Mouse (Mus musculus): ENCODE data around the gene Olfr1425. TPM values are rescaled to one million over a fixed set of nuclear protein-coding genes. Genes with fewer than 3 reads are reported as not detected.

Gene Olfr1425
- polyA plus RNA-seq (2015; fragmentation: Nextera tagmentation; extraction: Ambion mirVana), result not detected in 2 replicates

DNA sequence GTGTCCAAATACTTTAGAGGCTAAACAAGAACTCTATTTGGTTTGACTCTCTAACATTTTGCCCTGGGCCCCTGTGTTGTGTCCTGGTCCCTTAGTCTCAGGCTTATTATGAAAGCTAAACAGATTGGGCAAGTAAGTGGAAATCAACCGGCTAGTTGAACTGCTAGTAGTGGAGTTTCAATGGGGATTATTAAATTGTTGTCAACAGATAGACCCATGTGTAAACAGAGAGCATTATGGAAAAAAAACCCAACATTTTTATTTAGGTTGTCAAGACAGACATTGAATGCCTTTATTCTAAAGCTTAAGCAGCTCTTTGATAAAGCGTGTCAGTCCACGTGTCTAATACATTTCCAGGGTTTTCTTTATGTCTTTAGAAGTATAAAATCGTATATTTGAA is at the start of gene Olfr1425:
Gene Olfr1425 (minus strand): TSS at position 101 of the 400 bp plus-strand sequence.

DNA sequence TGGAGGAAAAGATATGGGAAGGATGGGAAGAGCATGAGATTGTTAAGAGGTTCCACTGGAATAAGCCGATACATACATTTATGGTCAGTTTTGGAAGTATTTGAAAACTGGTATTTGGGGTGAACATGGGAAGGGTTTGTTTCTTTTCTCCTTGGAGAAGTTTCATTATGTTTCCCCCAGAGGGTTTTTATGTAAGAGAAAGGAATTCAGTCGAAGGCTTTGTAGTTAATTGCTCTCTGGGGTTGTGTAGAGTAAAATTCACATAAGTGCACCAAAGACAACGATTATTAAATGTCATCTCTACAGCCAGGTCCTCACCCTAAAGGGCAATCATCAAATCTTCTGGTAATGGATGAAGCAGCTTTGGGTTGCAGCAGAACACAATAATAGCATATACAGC is 45.6 kb upstream of the Olfr1425 start, which contains the start of gene Olfr76:
Gene Olfr76 (minus strand): TSS at position 101 of the 400 bp plus-strand sequence.

GRCm38 (mm10) chr19:12115797-12116196 is 38.3 kb upstream of the Olfr1425 start, which contains the start of gene Olfr1428:
Gene Olfr1428, minus strand, starts transcription at chr19:12115897.

DNA sequence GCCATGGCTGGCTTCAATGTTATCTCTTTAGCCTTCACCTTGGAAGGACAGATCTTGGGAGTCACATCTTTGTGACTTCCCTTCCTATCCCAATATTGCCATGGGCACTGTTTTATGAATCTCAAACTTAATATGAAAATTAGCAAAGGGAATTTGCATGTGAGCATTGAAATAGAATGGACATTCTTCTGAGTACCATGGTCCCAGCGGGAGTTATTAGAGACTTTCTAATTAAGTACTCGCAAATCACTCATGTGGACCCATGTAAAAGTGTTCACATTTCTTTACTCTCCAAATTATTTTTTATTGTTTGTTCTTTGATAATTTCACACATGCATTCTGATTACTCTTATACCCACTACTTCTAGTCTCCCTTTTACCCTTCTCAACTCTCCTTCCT is 25.7 kb upstream of the Olfr1425 start, which contains the start of gene Olfr1427:
Gene Olfr1427 (minus strand): TSS at position 101 of the 400 bp plus-strand sequence.

DNA sequence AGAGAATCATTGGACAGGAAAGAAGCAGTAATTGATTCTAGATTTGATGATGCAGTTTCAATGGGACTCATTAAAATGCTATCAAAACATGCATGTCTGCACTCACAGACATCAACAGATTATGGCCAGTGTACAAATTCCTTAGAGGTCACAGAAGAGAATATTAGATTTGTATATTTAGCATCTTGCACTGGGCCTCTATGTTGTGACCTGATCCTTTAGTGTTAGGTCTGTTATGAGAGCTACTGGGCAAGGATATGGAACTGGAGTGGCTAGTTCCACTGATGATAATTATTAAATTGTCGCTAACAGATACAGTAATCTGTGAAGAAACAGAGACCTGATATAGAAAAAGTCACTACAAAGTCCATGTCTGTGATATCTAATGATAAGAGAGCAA is 14.4 kb upstream of the Olfr1425 start, which contains the start of gene Olfr1426:
Gene Olfr1426 (minus strand): TSS at position 101 of the 400 bp plus-strand sequence.

GRCm38 (mm10) chr19:12062582-12062981 is 14.9 kb downstream of the Olfr1425 start, which contains the start of gene Olfr1424:
Gene Olfr1424, minus strand, starts transcription at chr19:12062682.

GRCm38 (mm10) chr19:12041217-12041616 is 36.3 kb downstream of the Olfr1425 start, which contains the start of gene Olfr1423:
Gene Olfr1423, minus strand, starts transcription at chr19:12041317.

Other genes starting within 250 kb of the Olfr1425 start
- gene Olfr1417, start 238.5 kb downstream of the Olfr1425 start, polyA plus RNA-seq (2015; fragmentation: Nextera tagmentation; extraction: Ambion mirVana), result not detected in 2 replicates
- not detected in 2 replicates for gene Olfr1418, start 216.7 kb downstream of the Olfr1425 start, polyA plus RNA-seq (2015; fragmentation: Nextera tagmentation; extraction: Ambion mirVana)
- not detected in 2 replicates for gene Olfr1419, start 202.6 kb downstream of the Olfr1425 start, polyA plus RNA-seq (2015; fragmentation: Nextera tagmentation; extraction: Ambion mirVana)
- 0.08 TPM in 1 of 2 replicates, not detected in the other for gene Olfr1420, start 191.2 kb downstream of the Olfr1425 start, polyA plus RNA-seq (2015; fragmentation: Nextera tagmentation; extraction: Ambion mirVana)
- 10.0 and 11.3 TPM in 2 replicates for gene Patl1, start 165.3 kb downstream of the Olfr1425 start, polyA plus RNA-seq (2015; fragmentation: Nextera tagmentation; extraction: Ambion mirVana)
- 5.6 and 6.3 TPM in 2 replicates for gene Osbp, start 111.8 kb downstream of the Olfr1425 start, polyA plus RNA-seq (2015; fragmentation: Nextera tagmentation; extraction: Ambion mirVana)
- gene Olfr1423, start 36.4 kb downstream of the Olfr1425 start, polyA plus RNA-seq (2015; fragmentation: Nextera tagmentation; extraction: Ambion mirVana), result not detected in 2 replicates
- not detected in 2 replicates for gene Olfr1424, start 15.0 kb downstream of the Olfr1425 start, polyA plus RNA-seq (2015; fragmentation: Nextera tagmentation; extraction: Ambion mirVana)
- gene Olfr1426, start 14.3 kb upstream of the Olfr1425 start, polyA plus RNA-seq (2015; fragmentation: Nextera tagmentation; extraction: Ambion mirVana), result not detected in 2 replicates
- gene Olfr1427, start 25.6 kb upstream of the Olfr1425 start, polyA plus RNA-seq (2015; fragmentation: Nextera tagmentation; extraction: Ambion mirVana), result not detected in 2 replicates
- not detected in 2 replicates for gene Olfr1428, start 38.2 kb upstream of the Olfr1425 start, polyA plus RNA-seq (2015; fragmentation: Nextera tagmentation; extraction: Ambion mirVana)
- not detected in 2 replicates for gene Olfr76, start 45.5 kb upstream of the Olfr1425 start, polyA plus RNA-seq (2015; fragmentation: Nextera tagmentation; extraction: Ambion mirVana)
- not detected in 2 replicates for gene Olfr1555-ps1, start 92.4 kb upstream of the Olfr1425 start, polyA plus RNA-seq (2015; fragmentation: Nextera tagmentation; extraction: Ambion mirVana)
- not detected in 2 replicates for gene Olfr1431, start 122.9 kb upstream of the Olfr1425 start, polyA plus RNA-seq (2015; fragmentation: Nextera tagmentation; extraction: Ambion mirVana)
- not detected in 2 replicates for gene Olfr1432, start 154.9 kb upstream of the Olfr1425 start, polyA plus RNA-seq (2015; fragmentation: Nextera tagmentation; extraction: Ambion mirVana)
- not detected in 2 replicates for gene Olfr262, start 163.9 kb upstream of the Olfr1425 start, polyA plus RNA-seq (2015; fragmentation: Nextera tagmentation; extraction: Ambion mirVana)
- gene Olfr235, start 183.3 kb upstream of the Olfr1425 start, polyA plus RNA-seq (2015; fragmentation: Nextera tagmentation; extraction: Ambion mirVana), result not detected in 2 replicates
- not detected in 2 replicates for gene Olfr1434, start 202.1 kb upstream of the Olfr1425 start, polyA plus RNA-seq (2015; fragmentation: Nextera tagmentation; extraction: Ambion mirVana)
- gene Olfr1436, start 221.4 kb upstream of the Olfr1425 start, polyA plus RNA-seq (2015; fragmentation: Nextera tagmentation; extraction: Ambion mirVana), result not detected in 2 replicates
- not detected in 2 replicates for gene Olfr1437, start 247.4 kb upstream of the Olfr1425 start, polyA plus RNA-seq (2015; fragmentation: Nextera tagmentation; extraction: Ambion mirVana)

Data from skeletal muscle tissue, postnatal 0 days (tissue).